Mouse (Mus musculus) olfactory bulb, adult 2 months (tissue): ENCODE results near the gene Hnrnpll. TPM values are rescaled to one million over a fixed set of nuclear protein-coding genes. Genes with fewer than 3 reads are reported as not detected.
"Not testable (repeated sequence)": the region's sequence is repeated elsewhere in the genome, so short reads cannot be mapped to it uniquely, and the experiment has no call there.

Source experiments
- H3K27ac ChIP-seq: fragments of 200-500 bp; 2 replicates; pipeline ENCODE4 v1.5.1; 2012; ENCODE audit warnings: low read depth, low read length; ENCODE audit not compliant: insufficient read depth
- H3K4me1 ChIP-seq: fragments of 200-500 bp; 2 replicates; pipeline ENCODE4 v1.6.1; 2012; ENCODE audit warnings: low read length; ENCODE audit not compliant: control insufficient read depth, insufficient read depth
- H3K4me3 ChIP-seq: fragments of 200-500 bp; 2 replicates; pipeline ENCODE4 v1.5.1; 2012; ENCODE audit warnings: mild to moderate bottlenecking, low read depth, low read length, moderate library complexity; ENCODE audit not compliant: insufficient read depth
- CTCF ChIP-seq: fragments of 200-500 bp; IDR thresholded peaks from 2 replicates; pipeline ENCODE4 v1.5.1; 2012; ENCODE audit warnings: low read depth, mild to moderate bottlenecking, low read length, moderate library complexity; ENCODE audit not compliant: insufficient read depth
- POLR2A ChIP-seq: fragments of 200-500 bp; IDR thresholded peaks from 2 replicates; pipeline ENCODE4 v1.6.1; 2012; ENCODE audit warnings: mild to moderate bottlenecking, low read depth, low read length, moderate library complexity; ENCODE audit not compliant: insufficient read depth
- WGBS: fragments of 180-500 bp; shearing (Covaris S2); methylation state at CpG from one replicate; pipeline ENCODE4 v1.1.7; 2018; 5-methylcytosine and 5-hydroxymethylcytosine counted together
- polyA plus RNA-seq: library from polyadenylated mRNA; stranded (reverse); fragments of >200 nt; gene quantifications from 2 replicates; pipeline ENCODE4 v1.2.4, GENCODE M21; 2012; ENCODE audit warnings: low replicate concordance; ENCODE audit not compliant: missing spikeins, insufficient read depth, insufficient read length

The Hnrnpll gene
- polyA plus RNA-seq, 1 experiment, result not detected

DNA sequence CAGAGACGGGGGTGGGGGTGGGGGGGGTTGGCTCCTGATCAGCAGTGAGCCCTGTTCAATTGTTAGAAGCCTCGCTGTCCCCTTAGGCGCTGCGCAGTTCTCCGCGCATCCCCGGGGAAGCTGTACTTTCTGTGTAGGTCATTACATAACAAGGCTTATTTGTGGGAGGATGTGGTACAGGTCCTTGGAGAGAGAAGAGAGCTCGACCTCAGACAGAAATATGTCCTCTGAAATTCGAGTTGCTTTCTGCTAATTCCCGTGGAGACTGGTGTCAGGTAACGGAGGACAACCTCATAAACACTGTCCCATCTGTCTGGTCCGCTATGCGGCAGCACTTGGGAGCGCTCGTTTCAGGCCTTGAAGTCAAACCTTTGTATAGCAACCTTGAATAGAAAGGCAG lies 52.2 kb downstream of the Hnrnpll start:
- Histone ChIP-seq H3K27ac (no peak overlapping the region), H3K4me3 (no peak overlapping the region), H3K4me1 (peaks cover 8% of the 10 kb centered on the region)
- TF ChIP-seq POLR2A (no peak), CTCF (no peak)
- 48% methylated on average over 15 of the region's 15 CpGs for whole genome bisulfite sequencing

DNA sequence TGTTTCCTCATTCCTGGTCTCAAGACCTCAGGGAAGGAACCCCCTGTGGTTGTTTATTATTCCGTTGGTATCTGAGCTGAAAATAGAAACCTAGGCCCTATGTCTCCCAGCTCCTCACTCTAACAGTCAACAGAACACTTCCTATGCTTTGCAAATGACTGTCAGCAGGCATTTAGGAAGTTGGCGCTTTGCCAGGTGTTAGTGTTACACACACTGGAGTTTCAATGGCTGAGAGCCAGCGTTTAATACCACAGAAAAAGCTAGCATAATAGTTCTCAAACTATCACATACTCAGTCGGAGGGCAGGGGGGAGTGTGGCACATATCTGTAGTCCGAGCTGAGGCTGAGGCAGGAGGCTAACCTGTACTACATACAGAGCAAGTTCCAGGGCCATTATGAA lies 53.3 kb downstream of the Hnrnpll start:
- 35% methylated on average over 5 of the region's 5 CpGs for WGBS
- peaks cover 11% of the 10 kb centered on the region for H3K4me1 ChIP-seq
- no peak overlapping the region for H3K4me3 ChIP-seq
- no peak for TF ChIP-seq POLR2A
- no peak for TF ChIP-seq CTCF
- no peak overlapping the region for H3K27ac ChIP-seq

DNA sequence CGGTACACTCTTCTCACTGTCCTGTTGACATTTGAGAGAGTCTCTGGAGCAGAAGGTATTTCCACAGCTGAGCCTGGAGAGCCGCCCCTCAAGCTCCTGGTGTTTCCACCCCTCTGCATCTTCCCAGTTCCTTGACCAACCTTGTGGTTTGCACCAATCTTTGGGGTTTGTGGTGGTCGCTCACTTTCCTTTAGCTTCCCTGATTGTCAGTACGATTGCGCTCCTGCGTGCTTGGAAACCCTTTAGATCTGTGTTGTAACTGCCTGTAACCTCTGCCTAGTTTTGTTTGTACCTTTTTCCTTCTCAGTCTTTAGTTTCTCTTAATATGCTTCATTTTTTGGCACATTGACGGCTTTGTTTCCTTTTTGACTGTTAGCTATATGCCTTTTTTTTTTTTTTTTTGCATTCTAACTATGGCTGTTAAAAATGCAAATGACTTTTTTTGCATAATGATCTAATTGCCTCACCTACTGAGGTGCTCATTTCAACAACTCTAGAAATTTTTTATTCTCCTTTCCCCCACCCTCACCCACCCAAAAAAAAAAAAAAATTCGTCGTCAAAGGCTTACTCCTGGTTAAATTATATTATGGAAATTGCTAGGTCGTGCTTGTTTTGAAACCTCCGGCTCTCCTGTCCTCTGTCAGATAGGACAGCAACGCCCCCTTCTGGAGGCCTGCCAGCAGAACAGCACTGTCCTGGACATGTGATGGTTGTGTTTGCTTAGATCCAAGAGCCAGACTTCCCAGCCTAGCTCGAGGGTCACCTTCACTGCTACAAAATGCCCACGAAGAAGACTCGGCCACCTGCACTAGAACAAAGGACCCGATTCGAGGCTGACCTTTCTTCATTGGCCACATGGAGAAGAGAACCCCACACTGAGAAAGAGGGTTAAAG lies 57.5 kb downstream of the Hnrnpll start:
- TF ChIP-seq POLR2A (no peak), CTCF (peak; percentile 39; the same call in 1 of the 2 replicates)
- Histone ChIP-seq H3K27ac (no peak overlapping the region), H3K4me1 (peaks cover 6% of the 10 kb centered on the region), H3K4me3 (no peak overlapping the region)
- 42% methylated on average over 17 of the region's 17 CpGs for WGBS

DNA sequence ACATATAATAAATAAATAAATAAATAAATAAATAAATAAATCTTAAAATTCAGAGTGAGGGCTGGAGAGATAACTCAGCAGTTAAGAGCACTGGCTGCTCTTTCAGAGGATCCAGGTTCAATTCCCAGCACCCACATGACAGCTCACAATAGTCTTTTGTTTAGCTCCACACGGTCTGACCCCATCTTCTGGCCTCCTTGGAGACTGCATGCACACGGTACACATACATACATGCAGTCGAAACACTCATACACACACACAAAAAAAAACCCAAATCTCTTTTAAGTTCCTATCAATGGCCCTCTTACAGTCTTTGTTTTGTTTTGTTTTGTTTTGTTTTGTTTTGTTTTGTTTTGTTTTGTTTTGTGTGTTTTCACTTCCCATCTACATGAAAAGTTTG lies 58.3 kb downstream of the Hnrnpll start:
- H3K27ac ChIP-seq, H3K4me3 ChIP-seq, H3K4me1 ChIP-seq: not testable (repeated sequence)
- 88% methylated on average over 3 of the region's 3 CpGs for WGBS

DNA sequence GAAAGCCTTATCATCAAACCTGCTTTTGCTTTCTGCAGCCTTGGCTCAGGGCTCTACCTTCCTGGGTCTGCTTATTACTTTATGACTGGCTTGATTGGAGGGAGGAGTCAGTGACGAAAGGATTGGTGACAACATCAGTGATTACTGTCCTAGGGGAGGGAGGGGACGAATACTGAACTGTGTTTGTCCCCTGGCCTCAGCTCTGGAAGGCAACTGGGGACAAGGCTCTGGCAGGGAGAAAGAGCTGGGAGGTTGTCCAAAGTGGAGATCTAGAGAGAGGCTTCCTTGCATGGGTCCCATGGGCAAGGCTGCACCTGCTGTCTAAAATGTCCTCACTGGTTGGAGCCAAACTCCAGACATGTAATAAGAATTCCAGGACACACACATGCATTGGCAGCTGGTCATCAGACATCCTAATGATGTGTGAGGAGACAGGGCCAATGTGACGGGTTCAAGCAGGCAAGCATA lies 59.7 kb downstream of the Hnrnpll start:
- 60% methylated on average over 3 of the region's 3 CpGs for WGBS
- Histone ChIP-seq H3K4me3 (no peak overlapping the region), H3K27ac (no peak overlapping the region), H3K4me1 (peaks cover 4% of the 10 kb centered on the region)
- no peak for TF ChIP-seq CTCF
- TF ChIP-seq POLR2A, result no peak

DNA sequence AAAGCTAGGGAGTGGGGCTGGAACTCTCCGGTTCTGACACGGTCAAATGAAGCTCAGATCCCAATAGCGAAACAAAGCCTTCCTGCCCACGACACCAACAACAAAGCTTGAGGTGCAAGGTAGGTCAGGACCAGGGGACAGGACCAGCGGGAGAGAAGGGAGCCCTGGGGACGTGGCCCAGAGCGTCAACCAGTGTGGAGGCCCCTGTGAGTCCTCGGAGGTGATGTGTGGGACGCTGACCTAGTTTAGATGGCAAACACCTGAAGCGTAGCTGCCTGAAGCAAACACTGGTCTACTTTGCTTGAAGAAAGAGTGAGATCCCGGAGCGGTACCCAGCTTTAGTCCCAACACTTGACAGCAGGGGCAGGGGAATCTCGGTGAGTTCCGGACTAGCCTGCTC lies 62.5 kb downstream of the Hnrnpll start:
- H3K27ac ChIP-seq, result no peak overlapping the region
- WGBS, result 92% methylated on average over 14 of the region's 14 CpGs
- H3K4me1 ChIP-seq, result no peaks in the 10 kb centered on the region; the same call in 1 of the 2 replicates
- TF ChIP-seq POLR2A (no peak), CTCF (no peak)
- H3K4me3 ChIP-seq, result no peak overlapping the region

DNA sequence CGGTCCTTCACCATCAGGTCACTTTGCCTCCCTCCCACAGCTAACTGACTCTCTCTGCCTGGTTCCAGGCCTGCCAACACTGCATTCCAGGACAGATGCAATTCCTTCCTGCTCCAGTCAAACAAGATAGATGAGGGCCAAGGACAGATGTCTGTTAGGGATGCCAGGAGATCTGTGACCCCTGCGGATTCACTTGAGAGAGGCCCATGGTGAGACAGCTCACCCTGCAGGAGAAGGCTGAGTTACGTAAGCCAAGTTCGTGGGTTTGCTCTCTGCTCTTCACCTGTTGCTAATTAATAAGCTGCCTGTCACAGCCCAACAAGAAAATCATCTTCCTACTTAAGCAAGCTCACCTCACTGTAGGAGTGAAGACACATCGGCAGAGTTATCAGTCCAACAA lies 63.1 kb downstream of the Hnrnpll start:
- H3K4me1 ChIP-seq, result no peaks in the 10 kb centered on the region; the same call in 1 of the 2 replicates
- H3K27ac ChIP-seq, result no peak overlapping the region
- 90% methylated on average over 5 of the region's 5 CpGs for WGBS
- TF ChIP-seq CTCF (no peak), POLR2A (no peak)
- H3K4me3 ChIP-seq, result no peak overlapping the region

DNA sequence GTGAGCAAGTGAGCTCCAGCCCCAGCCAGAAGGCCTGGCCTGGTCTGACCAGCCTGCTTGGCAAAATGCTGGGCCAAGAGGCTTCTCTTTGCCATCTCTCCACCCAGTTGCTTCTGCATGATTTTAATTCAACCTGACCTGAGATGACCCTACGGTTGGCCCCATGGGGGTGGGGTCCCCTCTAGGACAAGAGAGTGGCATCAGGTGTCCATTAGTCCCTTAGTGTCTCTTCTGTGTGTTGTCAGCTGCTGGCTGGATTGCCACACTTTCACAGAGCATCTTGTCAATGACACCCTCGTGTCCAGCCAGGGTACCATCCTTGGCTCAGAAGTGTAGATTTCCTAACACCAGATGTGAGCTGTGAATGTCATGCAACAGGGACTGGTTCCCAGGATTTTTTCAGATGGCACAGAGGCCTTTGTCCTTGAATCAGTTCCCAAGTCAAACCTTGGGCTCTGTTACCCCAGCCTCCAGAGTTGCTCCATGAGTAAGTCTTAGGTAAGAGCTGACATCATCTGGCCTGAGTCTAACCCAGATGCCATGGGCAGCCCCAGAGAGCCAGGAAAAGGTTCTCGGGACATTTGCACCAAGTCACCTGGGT lies 66.9 kb downstream of the Hnrnpll start:
- Histone ChIP-seq H3K4me3 (no peak overlapping the region), H3K4me1 (no peaks in the 10 kb centered on the region; the same call in 1 of the 2 replicates), H3K27ac (no peak overlapping the region)
- no peak for TF ChIP-seq POLR2A
- no peak for TF ChIP-seq CTCF
- WGBS, result 84% methylated on average over 3 of the region's 3 CpGs

DNA sequence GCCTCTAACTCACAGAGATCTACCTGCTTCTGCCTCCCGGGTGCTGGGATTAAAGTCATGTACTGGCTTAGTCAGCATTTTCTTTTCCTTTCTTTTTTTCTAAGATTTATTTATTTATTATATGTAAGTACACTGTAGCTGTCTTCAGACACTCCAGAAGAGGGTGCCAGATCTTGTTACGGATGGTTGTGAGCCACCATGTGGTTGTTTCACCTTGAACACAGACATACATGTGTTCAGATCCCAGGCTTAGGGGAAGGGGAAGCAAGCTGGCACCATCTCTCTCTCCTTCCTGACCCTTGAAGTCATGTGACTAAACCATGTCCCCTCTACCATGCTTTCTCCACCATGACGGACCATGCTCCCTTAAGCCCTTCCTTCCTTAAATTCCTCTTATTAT lies 70.0 kb downstream of the Hnrnpll start:
- Histone ChIP-seq H3K4me1 (no peaks in the 10 kb centered on the region; the same call in 1 of the 2 replicates), H3K4me3 (no peak overlapping the region), H3K27ac (no peak overlapping the region)
- WGBS, result 94% methylated on average over 3 of the region's 3 CpGs
- TF ChIP-seq CTCF (no peak), POLR2A (no peak)

DNA sequence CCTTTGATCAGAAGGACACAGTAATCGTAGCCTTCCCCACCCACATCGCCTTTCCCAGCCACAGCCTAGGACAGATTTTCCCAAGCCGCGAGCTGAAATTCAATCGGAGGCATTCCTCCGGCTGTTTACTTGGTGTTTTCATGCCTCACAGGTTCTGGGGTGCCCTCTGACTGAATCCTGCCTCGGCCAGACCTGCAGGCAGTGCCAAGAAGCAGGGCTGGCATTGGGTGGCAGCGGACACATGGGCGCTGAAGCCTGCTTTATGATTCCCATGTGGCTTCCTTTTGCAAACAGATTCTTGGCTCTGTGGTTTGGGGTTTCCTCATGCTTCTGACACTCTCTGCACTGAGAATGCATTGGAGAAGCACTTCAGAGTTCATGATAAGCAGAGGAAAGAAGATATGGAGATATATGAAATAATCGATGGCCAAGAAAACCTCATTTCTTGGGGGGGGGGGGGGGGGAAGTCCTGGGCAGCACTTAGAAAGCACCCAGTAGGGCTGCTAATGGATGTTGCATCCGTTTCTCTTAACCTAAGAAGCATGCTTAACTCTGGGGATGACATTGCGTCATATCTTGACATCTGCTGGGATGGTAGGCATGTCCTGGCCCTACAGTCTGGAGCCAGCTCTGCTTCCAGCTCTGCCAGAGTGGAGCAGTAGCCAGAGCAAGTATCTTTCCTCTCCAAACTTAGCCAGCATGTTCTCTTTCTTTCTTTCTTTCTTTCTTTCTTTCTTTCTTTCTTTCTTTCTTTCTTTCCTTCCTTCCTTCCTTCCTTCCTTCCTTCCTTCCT lies 70.8 kb downstream of the Hnrnpll start:
- 67% methylated on average over 12 of the region's 12 CpGs for WGBS

More for the DNA sequence above, 70.8 kb downstream of the Hnrnpll start:
- Histone ChIP-seq H3K27ac (no peak overlapping the region), H3K4me3 (no peak overlapping the region), H3K4me1 (no peaks in the 10 kb centered on the region; the same call in 1 of the 2 replicates)
- TF ChIP-seq POLR2A, result no peak
- no peak for TF ChIP-seq CTCF
